Mouse (Mus musculus) brain, embryonic 14.5 days (tissue): ENCODE measurements at regions not wholly inside any gene's neighbourhood (a gene's known extent, or its start where the extent isn't known, plus 50 kb on each side); places are given as distances from the start of the nearest gene placed in this dataset.
A peak's percentile ranks its signal among the peaks of the same experiment; 100 is the strongest.

Source experiments
- DNase-seq: peaks from one replicate; pipeline ENCODE4 v3.0.0-alpha.2; 2011; ENCODE audit warnings: low read depth
- CTCF ChIP-seq: fragments of 200-500 bp; IDR thresholded peaks from 2 replicates; pipeline ENCODE4 v1.5.1; 2012; ENCODE audit warnings: inconsistent platforms, mild to moderate bottlenecking, moderate library complexity, borderline replicate concordance; ENCODE audit not compliant: insufficient read depth, insufficient read length; ENCODE audit errors: extremely low read depth
- POLR2A ChIP-seq: fragments of 200-500 bp; IDR thresholded peaks from 2 replicates; pipeline ENCODE4 v1.6.1; 2012; ENCODE audit warnings: mild to moderate bottlenecking, inconsistent platforms, borderline replicate concordance; ENCODE audit not compliant: poor library complexity, insufficient read depth, insufficient read length, severe bottlenecking; ENCODE audit errors: extremely low read depth

DNA sequence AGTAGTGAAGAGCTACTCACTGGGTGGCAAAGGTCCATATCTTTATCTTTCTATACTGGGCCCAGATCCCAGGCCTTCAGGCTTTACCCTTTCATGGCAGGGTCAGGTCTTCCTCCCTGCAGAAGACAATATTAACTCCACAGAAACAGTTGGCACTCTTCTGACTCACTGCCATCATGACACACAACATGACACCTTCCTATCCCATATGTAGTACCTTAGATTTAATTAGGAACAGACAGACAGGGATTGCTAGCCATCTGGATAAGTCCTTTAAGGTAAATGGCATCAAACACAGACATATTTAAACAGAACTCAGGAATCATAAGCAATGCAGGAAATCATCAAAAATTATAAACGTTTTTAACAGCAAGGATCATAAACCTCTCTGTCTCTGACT lies 815.0 kb upstream of the Gm597 start:
- peak; percentile 40 for DNase-seq
- TF ChIP-seq POLR2A, result no peak

- TF ChIP-seq CTCF (no peak), POLR2A (no peak)
- peak; percentile 82 for DNase-seq
These were observed 807.8 kb upstream of the Gm597 start for GRCm38 (mm10) chr1:29587810-29588209.
